Mouse (Mus musculus) forebrain, embryonic 16.5 days (tissue): ENCODE data around the gene Slc39a3. TPM values are rescaled to one million over a fixed set of nuclear protein-coding genes. Genes with fewer than 3 reads are reported as not detected.
A peak's percentile ranks its signal among the peaks of the same experiment; 100 is the strongest.

Source experiments
- ATAC-seq: fragments of 200-750 bp; cut with Nextera tagmentation; 2 replicates; pipeline ENCODE4 v1.8.0; 2017; ENCODE audit warnings: mild to moderate bottlenecking, moderate library complexity
- H3K27ac ChIP-seq: fragments of 300-500 bp; sonication (generic); 2 replicates; pipeline ENCODE4 v1.5.1; 2014; ENCODE audit warnings: low read length, control low read depth
- H3K27me3 ChIP-seq: fragments of 300-500 bp; sonication (generic); replicated peaks from 2 replicates; pipeline ENCODE4 v1.6.1; 2014; ENCODE audit warnings: low read length; ENCODE audit not compliant: control insufficient read depth, insufficient read depth
- H3K36me3 ChIP-seq: fragments of 300-500 bp; sonication (generic); 2 replicates; pipeline ENCODE4 v1.6.1; 2014; ENCODE audit not compliant: control insufficient read depth, insufficient read depth
- H3K4me1 ChIP-seq: fragments of 300-500 bp; sonication (generic); replicated peaks from 2 replicates; pipeline ENCODE4 v1.6.1; 2014; ENCODE audit warnings: low read length; ENCODE audit not compliant: control insufficient read depth, insufficient read depth
- H3K4me2 ChIP-seq: fragments of 300-500 bp; sonication (generic); 2 replicates; pipeline ENCODE4 v1.6.1; 2014; ENCODE audit warnings: mild to moderate bottlenecking, low read length, control low read depth
- H3K4me3 ChIP-seq: fragments of 300-500 bp; sonication (generic); replicated peaks from 2 replicates; pipeline ENCODE4 v1.5.1; 2014; ENCODE audit warnings: mild to moderate bottlenecking, low read length, control low read depth
- H3K9ac ChIP-seq: fragments of 300-500 bp; sonication (generic); replicated peaks from 2 replicates; pipeline ENCODE4 v1.6.1; 2014; ENCODE audit warnings: low read depth, low read length, control low read depth
- H3K9me3 ChIP-seq: fragments of 300-500 bp; sonication (generic); 2 replicates; pipeline ENCODE4 v1.6.1; 2016; ENCODE audit warnings: low read length; ENCODE audit not compliant: control insufficient read depth
- WGBS: fragments of 180-500 bp; shearing (Covaris S2); extraction: QIAGEN DNeasy Blood & Tissue Kit; methylation state at CpG from one replicate; pipeline ENCODE4 v1.1.7; 2014; 5-methylcytosine and 5-hydroxymethylcytosine counted together
- polyA plus RNA-seq: library from polyadenylated mRNA; unstranded; fragments of >200 nt; fragmentation: Nextera tagmentation; extraction: Ambion mirVana; gene quantifications from 2 replicates; pipeline ENCODE4 v1.2.1, GENCODE M21; 2015

The Slc39a3 gene
- polyA plus RNA-seq = 48.1 and 54.0 TPM in 2 replicates

DNA sequence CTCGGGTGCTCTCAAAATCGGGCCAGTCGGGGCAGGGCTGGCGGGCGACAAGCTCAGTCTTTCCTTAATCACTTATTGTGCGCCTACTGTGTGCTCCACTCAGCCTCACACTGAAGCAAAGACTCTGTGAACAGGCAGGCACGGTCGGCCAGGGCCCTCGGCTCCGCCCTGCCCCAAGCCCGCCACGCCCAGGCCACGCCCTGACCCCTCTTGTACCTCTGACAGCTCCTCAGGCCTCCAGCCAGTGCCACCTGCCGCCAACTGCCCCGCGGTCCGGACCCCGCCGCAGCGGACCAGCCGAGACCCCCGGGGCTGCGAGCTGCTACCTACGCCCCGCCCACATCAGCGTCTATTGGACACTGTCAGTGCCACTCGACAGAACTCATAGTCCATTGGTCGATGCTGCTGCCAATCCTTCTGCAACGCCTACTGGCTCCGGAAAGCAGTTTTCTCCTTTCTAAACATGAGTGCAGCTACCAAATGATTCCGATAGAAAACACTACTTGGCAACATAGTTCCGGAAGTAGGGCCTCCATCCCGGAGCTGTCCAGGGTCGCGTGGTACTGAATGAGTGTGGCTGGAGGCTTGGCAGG lies at the start of gene Slc39a3:
Gene Slc39a3, minus strand, starts transcription at position 439 of the 593 bp plus-strand sequence.
- no peaks in the 10 kb centered on the region for H3K27me3 ChIP-seq
- peak within 1 kb of the TSS; percentile 67 for H3K4me2 ChIP-seq
- peak; percentile 100 for ATAC-seq
- H3K9me3 ChIP-seq = no peaks in the 10 kb centered on the region
- peaks cover 18% of the 10 kb centered on the region for H3K4me1 ChIP-seq
- no peaks in the 10 kb centered on the region for H3K36me3 ChIP-seq
- 1% methylated on average over 34 of the region's 35 CpGs for WGBS
- peak within 1 kb of the TSS; percentile 91 for H3K4me3 ChIP-seq
- peak within 1 kb of the TSS; percentile 84 for H3K9ac ChIP-seq
- peak within 1 kb of the TSS; percentile 56; the same call in 1 of the 2 replicates for H3K27ac ChIP-seq

DNA sequence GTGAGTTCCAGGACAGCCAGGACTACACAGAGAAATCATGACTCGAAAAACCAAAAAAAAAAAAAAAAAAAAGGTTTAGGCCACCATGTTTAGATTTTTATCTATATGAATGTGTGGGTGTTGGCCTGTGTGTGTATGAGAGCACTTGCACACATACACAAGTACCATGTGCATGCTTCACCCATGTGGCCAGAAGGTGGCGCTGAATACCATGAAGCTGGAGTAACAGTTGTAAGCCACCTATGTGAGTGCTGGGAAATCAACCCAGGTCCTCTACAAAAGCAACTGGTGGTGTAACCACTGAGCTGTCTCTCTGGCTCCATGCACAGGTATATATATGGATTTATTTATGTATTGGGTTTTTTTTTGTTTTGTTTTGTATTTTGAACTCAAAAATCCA lies 49.8 kb upstream of the Slc39a3 start:
- Histone ChIP-seq H3K27ac (no peak overlapping the region), H3K27me3 (no peaks in the 10 kb centered on the region), H3K36me3 (no peaks in the 10 kb centered on the region), H3K9me3 (no peaks in the 10 kb centered on the region), H3K9ac (no peak overlapping the region), H3K4me2 (no peak overlapping the region), H3K4me1 (peaks cover 7% of the 10 kb centered on the region), H3K4me3 (no peak overlapping the region)
- no peak for ATAC-seq
- 62% methylated on average over 2 of the region's 2 CpGs for WGBS

DNA sequence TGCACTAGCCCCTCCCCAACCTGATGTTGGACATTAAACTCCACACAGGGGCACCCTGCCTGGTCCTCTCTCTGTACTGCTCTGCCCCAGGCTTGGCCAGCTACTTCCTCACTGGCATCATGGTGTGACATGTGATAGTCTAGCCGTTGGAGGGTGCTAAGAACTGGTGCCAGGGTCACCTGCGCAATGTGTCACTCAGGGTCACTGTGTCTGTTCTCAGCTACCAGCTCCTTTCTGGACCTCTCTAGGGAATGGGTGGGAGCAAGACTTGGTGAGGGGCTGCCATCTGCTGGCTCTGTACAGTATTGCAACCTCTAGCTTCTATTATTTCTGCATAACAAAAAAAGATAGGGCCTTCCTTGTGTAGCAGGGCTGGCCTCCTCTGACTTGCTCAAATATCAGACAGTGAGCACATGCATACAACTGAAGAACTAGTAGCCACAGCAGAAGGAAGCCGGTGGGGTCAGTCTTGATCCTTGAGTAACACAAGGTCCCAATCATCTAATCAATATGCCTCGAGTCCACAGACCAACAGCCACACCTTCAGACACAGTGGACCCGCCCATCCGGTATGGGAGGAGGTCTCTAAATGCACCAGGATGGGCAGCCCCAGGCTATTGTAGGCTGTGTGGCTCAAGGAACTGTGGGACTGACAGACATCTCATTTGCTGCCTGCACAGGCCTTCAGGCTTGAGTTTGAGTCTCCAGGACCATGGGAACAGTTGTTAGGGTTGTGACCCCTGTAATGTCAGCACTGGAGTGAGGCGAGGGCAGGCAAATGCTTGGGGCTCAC lies 45.1 kb upstream of the Slc39a3 start:
- H3K4me2 ChIP-seq = no peak overlapping the region
- H3K4me1 ChIP-seq = no peaks in the 10 kb centered on the region
- no peaks in the 10 kb centered on the region for H3K9me3 ChIP-seq
- no peak overlapping the region for H3K9ac ChIP-seq
- H3K36me3 ChIP-seq = peaks cover 23% of the 10 kb centered on the region
- H3K4me3 ChIP-seq = no peak overlapping the region
- no peaks in the 10 kb centered on the region for H3K27me3 ChIP-seq
- 76% methylated on average over 7 of the region's 7 CpGs for WGBS
- peak; percentile 66 for ATAC-seq
- H3K27ac ChIP-seq = no peak overlapping the region

DNA sequence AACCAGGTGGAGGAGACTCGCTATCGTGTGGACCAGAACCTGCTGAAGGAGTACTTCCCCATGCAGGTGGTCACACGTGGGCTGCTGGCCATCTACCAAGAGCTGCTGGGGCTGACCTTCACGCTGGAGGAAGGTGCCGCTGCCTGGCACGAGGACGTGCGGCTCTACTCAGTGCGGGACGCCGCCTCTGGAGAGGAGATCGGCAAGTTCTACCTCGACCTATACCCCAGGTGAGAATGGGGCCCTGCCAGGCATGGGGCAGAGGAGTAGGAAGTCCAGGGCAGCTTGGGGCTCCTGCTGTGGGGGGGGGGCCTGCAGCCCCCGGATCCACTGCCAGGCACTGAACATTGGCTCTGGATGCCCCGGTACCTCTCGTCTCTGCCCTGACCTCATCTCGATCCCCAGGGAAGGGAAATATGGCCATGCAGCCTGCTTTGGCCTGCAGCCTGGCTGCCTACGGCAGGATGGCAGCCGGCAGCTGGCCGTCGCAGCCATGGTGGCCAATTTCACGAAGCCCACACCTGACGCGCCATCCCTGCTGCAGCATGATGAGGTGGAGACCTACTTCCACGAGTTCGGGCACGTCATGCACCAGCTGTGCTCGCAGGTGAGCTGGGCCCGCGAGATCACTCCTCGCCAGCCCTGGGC lies 42.9 kb upstream of the Slc39a3 start:
- no peaks in the 10 kb centered on the region for H3K27me3 ChIP-seq
- H3K4me2 ChIP-seq = no peak overlapping the region
- peaks cover 23% of the 10 kb centered on the region for H3K36me3 ChIP-seq
- no peaks in the 10 kb centered on the region for H3K9me3 ChIP-seq
- 93% methylated on average over 31 of the region's 31 CpGs for WGBS
- ATAC-seq = no peak
- no peak overlapping the region for H3K27ac ChIP-seq
- no peak overlapping the region for H3K4me3 ChIP-seq
- no peaks in the 10 kb centered on the region for H3K4me1 ChIP-seq
- H3K9ac ChIP-seq = no peak overlapping the region

DNA sequence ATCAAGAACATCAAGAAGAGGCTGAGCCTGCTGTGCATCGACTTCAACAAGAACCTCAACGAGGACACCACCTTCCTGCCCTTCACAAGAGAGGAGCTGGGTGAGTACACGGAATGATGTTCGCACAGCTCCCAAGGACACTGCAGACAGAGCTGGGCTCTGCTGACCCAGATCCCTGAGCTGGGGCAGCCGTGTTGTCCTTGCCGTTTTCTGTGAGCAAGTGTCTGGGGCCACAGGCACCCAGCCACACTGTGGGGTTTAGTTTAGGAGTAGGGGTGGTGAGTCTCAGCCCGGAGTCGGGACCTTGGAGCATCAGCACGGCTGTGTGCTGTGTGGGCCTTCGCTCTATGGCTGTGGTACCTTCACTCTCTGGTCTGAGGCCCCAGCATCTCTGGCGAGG lies 40.7 kb upstream of the Slc39a3 start:
- H3K4me3 ChIP-seq = no peak overlapping the region
- H3K4me2 ChIP-seq = no peak overlapping the region

DNA sequence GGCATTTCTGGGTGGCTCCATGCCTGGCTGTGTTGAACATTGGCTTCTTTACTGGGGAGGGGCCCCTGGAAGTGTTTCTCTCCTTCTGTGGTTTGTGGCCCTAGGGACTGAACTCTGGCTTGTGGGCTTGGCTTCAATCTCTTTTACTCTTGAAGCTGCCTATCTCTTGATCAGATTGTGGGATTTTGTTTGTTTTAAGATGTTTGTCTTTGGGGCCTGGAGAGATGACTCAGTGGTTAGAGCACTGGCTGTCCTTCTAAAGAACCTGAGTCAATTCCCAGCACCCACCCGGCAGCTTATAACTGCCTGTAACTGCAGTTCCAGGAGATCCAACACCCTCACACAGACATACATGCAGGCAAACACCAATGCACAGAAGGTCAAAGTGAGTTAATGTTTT lies 39.1 kb upstream of the Slc39a3 start:
- 96% methylated on average over 1 of the region's 1 CpGs for WGBS

More for the DNA sequence above, 40.7 kb upstream of the Slc39a3 start:
- Histone ChIP-seq H3K4me1 (no peaks in the 10 kb centered on the region), H3K9me3 (no peaks in the 10 kb centered on the region), H3K36me3 (peaks cover 40% of the 10 kb centered on the region), H3K27ac (no peak overlapping the region), H3K9ac (no peak overlapping the region), H3K27me3 (no peaks in the 10 kb centered on the region)
- 90% methylated on average over 11 of the region's 11 CpGs for WGBS
- ATAC-seq = no peak

DNA sequence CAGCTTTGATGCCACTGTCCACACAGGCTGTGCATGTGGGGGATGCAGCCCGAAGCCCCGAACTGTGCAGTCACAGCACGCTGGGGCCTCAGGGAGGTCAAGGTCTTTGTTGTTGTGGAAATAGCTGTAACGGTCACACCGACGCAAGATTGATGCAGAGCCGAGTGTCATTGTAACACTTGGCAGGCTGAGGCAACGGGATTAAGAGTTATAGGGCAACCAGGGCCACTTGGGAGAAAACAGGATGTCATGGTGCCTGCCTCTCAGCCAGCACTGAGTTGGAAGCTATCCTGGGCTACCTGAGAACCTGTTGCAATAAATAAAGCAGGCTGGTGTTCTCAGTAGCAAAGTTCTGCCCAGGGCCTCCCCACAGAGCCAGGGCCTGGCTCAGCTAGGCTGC lies 38.5 kb upstream of the Slc39a3 start:
- Histone ChIP-seq H3K4me1 (peaks cover 10% of the 10 kb centered on the region), H3K4me3 (no peak overlapping the region), H3K9me3 (no peaks in the 10 kb centered on the region), H3K27ac (no peak overlapping the region), H3K4me2 (no peak overlapping the region), H3K36me3 (peaks cover 28% of the 10 kb centered on the region), H3K9ac (no peak overlapping the region), H3K27me3 (no peaks in the 10 kb centered on the region)
- ATAC-seq = no peak
- 87% methylated on average over 8 of the region's 8 CpGs for WGBS

More for the DNA sequence above, 39.1 kb upstream of the Slc39a3 start:
- peaks cover 35% of the 10 kb centered on the region for H3K36me3 ChIP-seq
- no peak overlapping the region for H3K27ac ChIP-seq
- no peaks in the 10 kb centered on the region for H3K27me3 ChIP-seq
- H3K9me3 ChIP-seq = no peaks in the 10 kb centered on the region
- no peak for ATAC-seq
- H3K4me2 ChIP-seq = no peak overlapping the region
- no peak overlapping the region for H3K4me3 ChIP-seq
- peaks cover 4% of the 10 kb centered on the region for H3K4me1 ChIP-seq
- H3K9ac ChIP-seq = no peak overlapping the region

DNA sequence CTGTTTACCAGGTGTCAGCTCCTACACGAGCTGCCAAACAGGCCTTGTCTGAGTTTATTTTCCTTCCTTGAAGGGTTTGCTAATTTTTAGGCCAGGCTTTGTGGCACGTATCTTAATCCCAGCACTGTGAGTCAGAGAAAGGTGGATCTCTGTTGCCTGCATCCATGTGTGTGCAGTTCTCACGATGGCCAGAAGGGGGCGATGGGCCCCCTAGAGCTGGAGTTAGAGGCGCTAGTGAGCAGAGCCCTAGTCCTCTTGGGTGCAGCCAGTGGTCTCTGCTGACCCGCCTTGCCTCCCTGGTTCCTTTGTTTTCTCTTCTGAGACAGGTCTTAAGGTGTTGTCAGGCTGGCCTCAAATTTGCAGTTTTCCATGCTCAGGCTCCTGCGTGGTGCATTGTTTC lies 36.2 kb upstream of the Slc39a3 start:
- H3K4me1 ChIP-seq = peaks cover 23% of the 10 kb centered on the region
- H3K9ac ChIP-seq = no peak overlapping the region
- H3K9me3 ChIP-seq = no peaks in the 10 kb centered on the region
- H3K4me2 ChIP-seq = no peak overlapping the region
- no peaks in the 10 kb centered on the region for H3K27me3 ChIP-seq
- no peak overlapping the region for H3K27ac ChIP-seq
- no peak for ATAC-seq
- WGBS = 67% methylated on average over 7 of the region's 7 CpGs
- peaks cover 20% of the 10 kb centered on the region for H3K36me3 ChIP-seq
- H3K4me3 ChIP-seq = no peak overlapping the region

DNA sequence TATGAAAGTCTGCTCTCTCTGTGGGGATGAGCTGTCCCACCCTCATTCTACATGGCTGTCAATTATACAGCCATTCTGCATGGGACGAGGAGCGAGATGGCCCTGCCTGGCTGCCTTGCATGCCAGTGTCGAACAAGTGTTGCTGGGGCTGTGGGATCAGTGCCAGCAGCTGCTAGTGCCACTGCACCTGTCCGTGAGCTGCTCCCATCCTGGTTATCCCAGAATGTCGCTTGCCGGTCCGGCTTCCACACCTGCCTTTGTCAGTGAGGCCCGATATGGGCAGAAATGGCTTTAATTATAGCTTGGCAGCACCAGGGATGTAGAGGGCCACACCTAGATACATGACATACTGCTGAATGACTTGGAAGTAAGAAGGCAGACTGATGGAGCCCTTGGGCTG lies 35.1 kb upstream of the Slc39a3 start:
- 93% methylated on average over 8 of the region's 8 CpGs for WGBS
- Histone ChIP-seq H3K27me3 (no peaks in the 10 kb centered on the region), H3K36me3 (peaks cover 18% of the 10 kb centered on the region), H3K4me3 (no peak overlapping the region), H3K9me3 (no peaks in the 10 kb centered on the region), H3K4me1 (peaks cover 23% of the 10 kb centered on the region), H3K4me2 (no peak overlapping the region), H3K9ac (no peak overlapping the region), H3K27ac (no peak overlapping the region)
- no peak for ATAC-seq
